Mouse (Mus musculus) embryo, embryonic 9.5 days (tissue): Measurements from ENCODE around the gene Zpr1.
"Not testable (repeated sequence)": the region's sequence is repeated elsewhere in the genome, so short reads cannot be mapped to it uniquely, and the experiment has no call there.

Experiments
- DNase-seq: peaks from one replicate; pipeline ENCODE4 v3.0.0-alpha.2; 2017; ENCODE audit errors: extremely low spot score

Gene Zpr1

GRCm38 (mm10) chr9:46261131-46261530 lies 11.7 kb upstream of the Zpr1 start:
- DNase-seq, result no peak

GRCm38 (mm10) chr9:46268343-46268873 lies 4.5 kb upstream of the Zpr1 start, which contains the start of gene Apoa5:
Gene Apoa5, plus strand, starts transcription at chr9:46268633.
- no peak for DNase-seq

- DNase-seq, result no peak
Observed at GRCm38 (mm10) chr9:46269125-46269524, 3.7 kb upstream of the Zpr1 start.

DNA sequence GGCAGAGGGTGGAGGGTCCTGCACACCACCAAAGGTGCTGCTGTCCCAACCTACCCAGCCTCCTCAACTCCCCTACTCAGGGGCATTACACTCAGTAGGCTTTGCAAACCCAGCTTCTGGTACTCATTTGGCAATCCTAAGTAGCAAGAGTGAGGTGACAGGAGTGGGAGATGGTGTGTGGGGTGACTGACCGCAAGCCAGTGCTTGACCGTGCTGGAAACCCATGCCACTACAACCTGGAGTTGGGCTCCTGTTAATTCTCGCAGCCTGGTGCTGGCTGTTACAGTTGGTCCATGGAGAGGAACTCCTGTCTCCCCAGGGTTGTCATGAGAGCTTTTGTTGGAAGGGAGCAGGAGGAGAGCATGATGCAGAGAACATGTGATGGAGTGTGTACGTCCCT lies 2.1 kb upstream of the Zpr1 start:
- DNase-seq, result no peak

GRCm38 (mm10) chr9:46272070-46272469 lies 794 bp upstream of the Zpr1 start:
- no peak for DNase-seq

DNA sequence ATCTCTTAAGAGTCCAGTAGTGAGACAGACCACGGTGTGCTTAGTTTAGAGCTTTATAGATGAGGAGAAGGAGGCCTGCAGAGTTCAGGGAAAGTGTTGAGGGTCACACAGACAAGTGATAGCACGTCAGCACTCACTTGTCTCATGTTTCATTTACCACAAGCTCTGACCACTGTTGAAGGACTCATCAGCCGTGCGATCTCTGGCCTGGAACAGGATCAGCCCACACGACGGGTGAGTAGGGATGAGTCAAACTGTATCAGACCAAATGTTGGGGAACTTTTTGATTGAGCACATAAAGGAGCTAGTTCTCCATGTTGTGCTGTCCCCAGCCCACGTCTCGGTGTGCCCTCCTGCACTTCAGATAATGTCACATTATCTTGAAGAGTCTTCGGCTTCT lies 1.6 kb downstream of the Zpr1 start:
- DNase-seq, result no peak

DNA sequence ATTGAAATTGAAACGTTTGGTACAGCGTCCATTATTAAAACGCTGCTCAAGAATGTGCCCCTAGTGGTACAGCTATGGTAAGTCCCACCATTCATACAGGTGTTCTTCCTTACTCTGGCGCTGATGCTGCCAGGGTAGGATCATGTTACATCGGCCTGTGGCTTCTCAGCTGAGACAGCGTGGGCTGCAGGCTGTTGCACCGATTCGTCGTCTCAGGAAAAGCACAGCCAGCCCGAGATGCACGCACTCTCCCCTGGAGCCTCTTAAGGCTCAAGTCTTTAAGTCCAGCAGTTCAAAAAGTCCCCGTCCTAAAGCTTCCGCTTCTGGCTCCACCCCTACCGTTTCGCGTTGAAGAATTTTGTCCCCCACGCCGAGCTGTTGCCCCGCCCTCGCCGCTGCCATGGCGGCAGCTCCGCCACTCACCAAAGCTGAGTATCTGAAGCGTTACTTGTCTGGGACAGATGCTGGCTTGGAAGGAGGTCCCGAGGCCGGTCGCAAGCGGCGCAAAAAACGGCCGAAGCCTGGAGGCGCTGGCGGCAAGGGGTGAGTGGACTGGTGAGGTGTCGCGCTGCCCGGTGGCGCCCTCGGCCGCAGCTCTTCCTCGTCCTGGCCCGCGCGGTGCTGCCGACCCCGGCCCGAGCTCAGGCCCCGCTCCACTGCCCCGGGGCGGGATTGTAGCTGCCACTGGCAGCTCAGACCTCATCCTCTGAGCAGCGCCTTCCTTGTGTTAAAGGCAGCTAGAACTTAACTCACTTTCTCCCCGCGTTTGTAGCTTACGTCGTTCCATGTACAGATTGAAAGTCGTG lies 10.0 kb downstream of the Zpr1 start, which contains the start of gene Bud13:
Bud13 (plus strand) TSS at position 378 of the 806 bp plus-strand sequence.
- DNase-seq, result peak; percentile 94

DNA sequence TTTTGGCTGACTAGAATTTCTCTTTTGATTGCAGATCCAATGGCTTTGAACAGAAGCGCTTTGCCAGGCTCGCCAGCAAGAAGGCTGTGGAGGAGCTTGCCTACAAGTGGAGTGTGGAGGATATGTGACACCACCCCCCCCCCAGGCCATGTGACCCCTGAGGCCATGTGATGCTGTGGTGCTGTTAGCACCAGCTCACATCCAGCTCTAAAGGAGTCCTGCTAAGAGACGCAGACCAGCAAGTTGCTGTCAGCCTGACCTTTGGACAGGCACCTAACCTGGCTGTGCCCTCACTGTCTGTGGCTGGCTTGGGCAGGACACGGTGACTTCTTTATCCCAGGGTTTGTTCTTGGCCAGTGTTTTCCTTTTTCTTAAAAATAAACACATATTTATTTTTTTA lies 25.5 kb downstream of the Zpr1 start:
- DNase-seq, result no peak

- peak; percentile 57 for DNase-seq
Observed at GRCm38 (mm10) chr9:46302142-46302541, 29.3 kb downstream of the Zpr1 start.

DNA sequence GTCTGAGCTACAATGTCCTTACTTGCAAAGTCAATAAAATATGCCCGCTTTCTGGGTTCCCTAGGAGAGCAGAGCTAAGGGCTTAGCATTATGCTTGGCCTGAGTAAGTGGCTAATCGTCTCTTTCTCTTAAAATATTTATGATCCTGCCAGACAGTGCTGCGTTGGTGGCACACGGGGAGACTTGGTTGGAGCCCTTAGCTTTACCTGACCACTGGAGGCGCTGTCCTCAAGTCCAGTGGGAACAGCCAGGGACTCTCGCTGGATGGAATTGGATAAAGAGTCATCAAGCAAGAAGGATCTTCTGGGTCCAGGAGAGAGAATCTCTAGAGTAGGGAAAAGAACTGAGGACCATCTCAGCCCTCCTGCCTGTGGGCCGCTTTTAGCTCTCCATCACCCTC lies 36.3 kb downstream of the Zpr1 start:
- DNase-seq, result peak; percentile 12

DNA sequence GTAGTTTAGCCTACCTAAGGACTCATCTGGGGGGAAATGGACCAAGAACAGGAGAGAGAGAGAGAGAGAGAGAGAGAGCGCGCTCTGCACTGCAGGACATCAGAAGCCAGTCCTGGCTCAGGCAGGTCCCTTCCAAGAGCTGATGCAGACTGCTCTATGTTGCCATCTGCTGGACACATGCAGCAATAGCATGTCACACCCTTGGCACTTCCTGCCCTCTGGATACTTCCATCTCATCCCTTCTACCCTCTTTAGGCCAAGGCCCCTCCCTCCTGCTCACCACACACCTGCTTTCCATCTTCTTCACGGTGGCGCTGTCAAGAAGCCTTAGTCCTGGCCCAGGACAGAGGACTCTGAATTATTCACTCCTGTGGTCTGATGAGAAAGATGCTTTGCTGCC lies 41.6 kb downstream of the Zpr1 start:
- peak; percentile 79 for DNase-seq

GRCm38 (mm10) chr9:46314921-46315320 lies 42.1 kb downstream of the Zpr1 start:
- no peak for DNase-seq

DNA sequence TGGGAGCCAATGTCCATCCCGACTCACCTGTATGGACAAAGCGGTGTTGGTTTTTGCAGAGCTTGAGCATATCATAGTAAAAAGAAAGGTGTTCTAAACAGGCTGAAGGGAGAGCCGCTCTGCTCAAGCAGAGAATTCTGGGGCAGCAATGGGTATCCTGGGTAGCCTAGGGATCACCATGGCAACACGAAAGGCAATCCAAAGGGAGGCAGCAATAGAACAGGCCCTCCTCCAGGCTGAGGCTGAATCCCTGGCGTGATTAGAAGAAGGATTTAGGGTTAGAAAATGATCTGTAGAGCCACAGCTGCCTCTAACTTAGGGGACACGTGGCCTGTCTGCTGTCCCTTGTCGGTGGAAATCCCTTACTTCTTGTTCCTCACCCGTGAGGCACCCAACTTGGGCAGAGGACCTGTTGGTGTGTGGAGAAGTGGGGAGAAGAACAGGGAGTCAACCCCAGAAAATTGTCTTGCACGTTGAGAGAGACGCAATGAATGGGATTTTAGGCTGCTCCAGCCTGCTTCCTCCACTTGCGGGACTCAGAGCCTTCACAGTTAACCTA lies 43.0 kb downstream of the Zpr1 start:
- DNase-seq, result no peak

DNA sequence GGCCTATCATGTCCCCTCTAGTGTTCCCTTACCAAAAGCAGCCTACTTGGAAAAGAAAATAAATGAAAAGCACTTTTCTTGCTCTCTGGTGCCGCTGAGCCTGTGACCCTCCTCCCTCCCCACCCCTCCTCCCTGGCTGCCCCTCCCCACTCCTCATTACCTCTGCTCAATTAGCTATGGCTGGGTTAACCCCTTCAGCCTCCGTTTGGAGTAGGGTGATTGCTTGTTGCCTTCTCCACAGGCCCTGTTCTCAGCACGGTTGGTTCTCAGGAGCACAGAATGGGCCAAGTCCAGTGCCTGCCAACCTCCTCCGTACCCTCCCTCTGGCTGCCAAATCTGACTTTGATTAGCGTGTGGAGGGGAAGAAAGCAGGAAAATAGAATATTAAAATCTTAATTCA lies 43.5 kb downstream of the Zpr1 start:
- DNase-seq, result no peak

GRCm38 (mm10) chr9:46316909-46317308 lies 44.0 kb downstream of the Zpr1 start:
- DNase-seq, result no peak

- DNase-seq, result no peak
Observed at GRCm38 (mm10) chr9:46317957-46318356, 45.1 kb downstream of the Zpr1 start.

DNA sequence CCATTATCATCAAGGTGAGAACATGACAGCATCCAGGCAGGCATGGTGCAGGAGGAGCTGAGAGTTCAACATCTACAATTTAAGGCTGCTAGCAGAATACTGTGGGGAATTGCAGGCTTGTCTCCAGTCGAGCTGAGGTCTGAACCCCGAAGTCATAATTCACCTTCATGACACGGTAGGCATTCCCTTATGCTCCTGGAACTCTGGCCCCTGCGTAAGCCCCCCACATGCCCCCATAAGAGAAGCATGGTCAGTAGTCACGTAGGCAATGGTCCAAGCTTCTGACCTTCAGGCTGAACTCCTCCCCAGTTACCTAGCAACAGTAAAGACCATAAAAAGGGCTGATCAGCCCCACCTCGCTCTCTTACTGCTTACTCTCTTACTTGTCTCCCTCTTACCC lies 47.0 kb downstream of the Zpr1 start, which contains the start of gene 4931429L15Rik:
4931429L15Rik (minus strand) TSS at position 101 of the 400 bp plus-strand sequence.
- not testable (repeated sequence) for DNase-seq

DNA sequence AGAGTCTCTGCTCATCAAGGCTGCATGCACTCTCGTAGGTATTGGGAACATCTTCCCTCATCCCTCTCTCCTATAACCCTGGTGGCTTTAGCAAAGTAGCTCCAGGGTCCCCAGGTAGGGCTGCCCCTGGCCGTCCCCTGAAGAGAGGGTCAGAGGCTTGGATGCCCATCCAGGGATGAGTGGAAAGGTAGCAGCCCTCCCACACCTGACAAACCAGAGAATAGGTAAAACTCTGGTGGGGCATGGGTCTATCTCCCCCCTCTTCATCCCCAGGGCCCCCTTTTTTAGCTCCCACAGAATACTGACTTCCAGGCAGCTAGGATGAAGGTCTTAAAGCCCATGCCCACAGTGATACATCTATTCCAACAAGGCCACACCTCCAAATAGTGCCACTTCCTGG lies 47.6 kb downstream of the Zpr1 start:
- no peak for DNase-seq

- DNase-seq, result no peak
Observed at GRCm38 (mm10) chr9:46326694-46327405, 54.0 kb downstream of the Zpr1 start.

GRCm38 (mm10) chr9:46327706-46328571 lies 55.1 kb downstream of the Zpr1 start:
- DNase-seq, result no peak

DNA sequence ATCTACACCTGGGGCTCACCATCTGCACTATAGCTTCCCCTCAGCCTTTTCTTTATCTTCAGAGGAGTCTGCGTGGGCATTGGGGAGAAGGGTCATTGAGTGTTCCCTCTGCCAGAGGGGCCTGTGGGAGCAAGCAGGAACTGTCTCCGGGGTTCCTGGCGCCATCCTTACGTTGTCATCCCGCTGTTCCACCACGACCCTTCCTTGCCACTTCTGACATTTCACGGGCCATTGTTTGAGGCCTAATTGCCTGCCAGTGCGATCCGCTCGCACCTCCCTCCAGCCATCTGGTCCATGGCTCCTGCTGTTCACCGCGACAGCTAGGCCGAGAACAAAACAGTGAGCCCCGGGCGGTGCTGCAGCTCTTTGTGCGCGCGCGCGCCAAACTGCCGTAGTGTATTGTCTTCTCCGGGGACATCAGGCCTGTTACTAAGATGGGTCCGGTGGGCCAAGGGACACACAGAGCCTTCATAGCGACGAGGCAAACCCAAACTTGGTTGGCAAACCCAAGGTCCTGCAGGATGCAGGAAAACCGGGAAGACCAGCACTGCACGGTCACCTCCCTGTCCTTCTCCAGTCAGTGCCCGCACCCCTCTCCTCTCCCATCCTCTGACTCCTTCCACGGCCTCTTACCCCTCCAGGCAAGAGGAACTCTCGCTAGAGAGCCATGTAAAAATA lies 55.8 kb downstream of the Zpr1 start:
- peak; percentile 86 for DNase-seq
